Mouse (Mus musculus): ENCODE measurements around the gene Prss35.

- TF ChIP-seq ZC3H11A (IDR thresholded peaks at IDR 0.05; ENCODE audit: borderline replicate concordance, low read depth, low read length) (no peak), ZNF384 (IDR thresholded peaks at IDR 0.05; ENCODE audit: low read depth, low read length) (no peak), CHD2 (IDR thresholded peaks at IDR 0.05; ENCODE audit: low read depth, low read length) (no peak), HCFC1 (IDR thresholded peaks at IDR 0.05; ENCODE audit: borderline replicate concordance, insufficient read depth, low read length) (no peak), MAFK (IDR thresholded peaks at IDR 0.05; ENCODE audit: insufficient read depth, low read depth, low read length) (no peak)
These were observed 51.8 kb downstream of the Prss35 start for GRCm38 (mm10) chr9:86795236-86795635.

Measured in ES-E14 (cell line).